Mouse (Mus musculus) urinary bladder, postnatal 10 days (tissue): ENCODE results near the gene Syne3.

Experiments
- DNase-seq: peaks from one replicate; pipeline ENCODE4 v3.0.0; 2022; ENCODE audit warnings: low spot score

Gene Syne3

DNA sequence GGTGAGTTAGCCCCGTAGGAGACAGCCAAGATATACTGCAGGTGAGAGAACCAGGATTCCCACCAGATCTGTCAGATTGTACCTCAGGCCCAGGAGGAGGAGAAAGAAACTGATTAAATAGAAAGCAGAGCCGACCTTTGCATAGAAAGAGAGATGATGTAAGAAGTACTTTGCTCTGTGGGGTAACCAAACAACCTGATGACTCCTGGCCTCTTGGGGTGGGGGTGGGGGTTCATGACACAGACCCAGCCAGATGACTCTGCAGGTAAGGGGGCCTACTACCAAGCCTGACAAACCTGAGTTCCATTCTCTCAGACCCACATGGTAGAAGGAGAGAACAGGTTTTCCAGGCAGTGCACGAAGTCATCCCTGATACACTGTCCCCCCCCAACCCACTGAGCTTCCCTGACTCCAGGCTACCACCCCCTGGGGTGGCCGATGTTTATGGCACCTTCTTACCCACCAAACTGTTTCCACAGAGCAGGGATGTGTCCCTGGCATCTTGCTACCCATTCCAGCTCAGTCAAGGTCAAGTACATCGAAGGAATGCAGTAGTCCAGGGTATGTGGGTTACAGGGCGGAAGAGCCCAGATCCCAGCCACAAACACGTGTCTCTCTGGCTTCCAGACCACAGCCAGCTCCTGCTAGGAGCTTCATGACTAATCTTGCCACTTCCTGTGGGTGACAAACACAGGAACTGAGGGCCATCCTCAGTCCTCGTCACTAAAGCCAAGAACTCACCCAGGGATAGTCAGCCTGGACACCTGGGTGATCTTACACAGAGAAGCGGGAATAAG is 8.9 kb downstream of the Syne3 start:
- no peak for DNase-seq

DNA sequence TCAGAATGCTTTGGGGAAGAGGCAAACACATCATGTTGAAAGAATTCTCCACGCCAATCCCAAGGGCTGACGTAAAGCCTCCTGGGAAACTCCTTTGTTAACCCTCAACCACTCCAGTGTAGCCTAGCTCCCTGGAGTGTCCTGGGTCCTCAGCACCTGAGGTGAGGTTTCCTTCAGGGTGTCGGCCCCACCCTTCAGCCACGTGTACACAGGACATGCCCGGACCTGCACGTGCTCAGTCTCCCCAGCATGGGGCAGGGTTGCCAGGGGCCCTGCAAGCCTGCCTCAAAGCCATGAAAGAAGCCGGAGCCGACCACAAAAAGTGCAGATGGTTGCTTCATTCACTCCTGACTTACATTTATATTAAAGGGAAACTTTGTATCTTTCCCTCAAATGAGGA is 10.4 kb downstream of the Syne3 start:
- DNase-seq: no peak

DNA sequence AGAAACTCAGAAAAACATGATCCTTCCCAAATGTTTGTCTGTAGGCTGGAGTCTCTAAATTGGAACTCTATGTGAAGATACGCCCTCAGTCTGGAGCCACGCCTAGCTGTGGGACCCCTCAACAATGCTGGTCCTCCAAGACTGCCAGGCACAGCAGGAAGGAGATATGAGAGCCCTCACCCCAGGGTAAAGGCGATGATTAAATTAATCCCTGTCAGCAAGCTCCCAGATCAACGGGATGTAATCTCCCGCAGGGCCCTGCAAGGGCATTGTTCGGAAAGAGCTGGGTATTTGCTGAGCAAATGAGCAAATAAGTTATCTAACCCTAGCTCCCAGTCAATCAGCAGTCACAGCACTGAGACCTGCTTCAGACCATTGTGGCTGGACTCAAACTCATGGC is 11.1 kb downstream of the Syne3 start:
- no peak for DNase-seq

DNA sequence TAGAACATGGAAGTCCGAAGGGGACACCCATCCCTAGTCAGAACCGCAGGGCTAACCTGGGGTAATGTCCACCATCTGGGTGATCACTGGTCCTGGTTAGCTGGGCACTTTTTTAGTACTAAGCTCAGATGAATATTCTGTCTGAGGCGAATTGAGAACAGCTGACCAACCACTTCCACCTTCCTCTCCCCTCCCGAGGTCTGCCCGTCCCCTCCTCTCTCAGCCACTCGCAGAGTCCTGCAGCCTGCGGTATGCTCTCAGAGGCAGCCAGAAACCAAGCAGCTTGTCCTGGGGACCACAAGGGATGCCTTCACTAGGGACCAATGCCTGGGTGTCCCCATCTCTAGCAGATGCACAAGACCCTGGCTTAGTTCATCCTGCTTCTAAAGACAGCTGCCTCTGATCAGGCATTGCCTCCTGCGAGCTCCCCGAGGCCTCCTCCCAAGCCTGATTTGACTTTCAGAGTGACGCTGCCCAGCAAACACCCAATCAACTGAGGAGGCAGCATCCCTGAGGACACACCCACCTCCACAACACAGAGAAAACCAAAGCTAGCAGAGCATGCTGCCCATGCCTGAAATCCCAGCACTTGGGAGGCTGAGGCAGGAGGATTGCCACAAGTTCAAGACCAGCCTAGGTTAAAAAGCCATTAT is 11.8 kb downstream of the Syne3 start:
- no peak for DNase-seq

DNA sequence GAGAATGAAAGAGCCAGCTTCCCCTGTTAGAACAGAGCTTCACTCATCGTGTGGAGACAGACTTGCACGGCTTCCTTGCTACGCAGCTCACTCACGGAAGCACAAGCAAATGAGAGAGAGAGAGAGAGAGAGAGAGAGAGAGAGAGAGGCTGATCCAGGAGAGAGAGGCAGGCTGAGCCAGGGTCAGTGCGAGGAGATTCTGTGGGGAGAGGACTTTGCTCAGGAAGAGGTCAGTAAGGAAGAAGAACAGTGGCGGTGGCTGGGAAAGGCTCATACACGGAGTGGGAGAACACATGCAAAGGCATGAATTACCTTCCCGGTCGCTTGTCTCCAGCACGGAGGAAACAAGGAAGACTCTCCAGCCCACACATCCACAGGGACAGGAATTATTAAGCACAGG is 12.4 kb downstream of the Syne3 start:
- no peak for DNase-seq

DNA sequence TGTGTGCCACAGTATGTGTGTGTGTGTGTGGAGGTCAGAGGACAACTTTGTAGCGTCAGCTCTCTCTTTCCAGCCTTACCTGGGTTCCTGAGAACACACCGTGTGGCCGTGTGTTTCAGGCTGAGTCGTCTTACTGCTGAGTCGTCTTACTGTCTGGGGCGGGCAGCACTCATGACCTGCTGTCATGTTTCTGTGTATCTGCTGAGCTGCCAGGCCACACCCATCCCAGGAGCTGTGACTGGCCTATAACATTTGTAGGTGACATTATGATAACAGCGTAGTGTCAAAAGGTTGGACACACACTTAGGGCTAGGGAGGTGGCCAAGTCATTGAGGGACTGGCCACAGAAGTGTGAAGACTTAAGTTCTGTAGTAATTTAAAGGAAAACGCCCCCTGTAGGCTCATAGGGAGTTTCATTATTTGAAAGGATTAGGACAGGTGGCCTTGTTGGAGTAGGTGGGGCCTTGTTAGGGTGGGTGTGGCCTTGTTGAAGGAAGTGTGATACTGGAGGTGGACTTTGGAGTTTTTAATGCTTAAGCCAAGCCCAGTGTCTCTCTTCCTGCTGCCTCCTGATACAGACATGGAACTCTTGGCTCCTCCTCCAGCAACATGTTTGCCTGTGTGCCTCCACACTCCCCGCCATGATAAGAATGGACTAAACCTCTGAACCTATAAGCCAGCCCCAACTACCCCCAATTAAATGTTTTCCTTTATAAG is 13.4 kb downstream of the Syne3 start:
- DNase-seq: no peak

DNA sequence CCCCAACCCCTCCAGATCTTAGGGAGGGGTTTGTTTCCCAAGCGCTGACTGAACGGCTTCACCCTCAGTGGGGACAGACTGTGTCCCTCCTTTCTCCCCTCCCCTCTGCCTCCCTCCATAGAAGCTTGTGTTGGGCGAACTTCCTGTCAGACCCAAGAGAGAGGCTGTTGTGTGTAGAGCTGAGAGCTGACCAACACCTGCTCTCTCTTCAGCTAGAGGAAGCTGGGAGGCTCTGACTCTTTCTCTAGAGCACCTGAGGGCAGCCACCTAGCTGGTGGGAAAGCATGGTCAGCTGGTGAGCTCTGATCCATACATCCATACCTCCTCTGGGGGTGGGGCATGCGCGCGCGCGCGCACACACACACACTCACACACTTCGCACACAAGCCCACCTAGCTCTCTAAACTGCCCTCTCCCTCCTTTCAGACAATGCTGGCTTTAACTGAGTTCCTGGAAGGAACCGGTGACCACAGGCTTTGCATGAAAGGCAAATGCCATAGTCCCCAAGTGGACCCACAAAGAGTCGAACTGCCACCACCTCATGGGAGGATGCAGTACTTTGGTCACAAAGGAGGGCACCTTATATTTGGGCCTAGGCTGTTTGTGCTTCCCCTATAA is 14.2 kb downstream of the Syne3 start:
- DNase-seq: no peak

DNA sequence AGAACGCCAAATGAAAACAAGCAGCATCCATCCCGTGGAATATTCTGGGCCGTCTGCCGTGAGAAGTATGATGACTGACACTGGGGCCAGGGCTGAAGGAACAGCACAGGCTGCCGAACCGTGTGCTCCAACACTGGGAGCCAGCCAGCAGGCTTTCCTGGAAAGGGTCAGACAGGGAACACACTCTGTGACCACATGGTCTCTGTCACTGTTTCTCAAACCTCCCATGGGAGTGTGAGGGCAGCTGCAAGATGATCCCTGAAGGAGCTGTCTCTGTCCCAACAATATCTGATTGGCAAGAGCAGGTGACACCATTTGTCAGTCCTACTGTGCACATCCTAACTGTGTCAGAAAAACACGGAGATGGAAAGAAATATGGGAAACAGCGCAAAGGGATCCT is 16.8 kb downstream of the Syne3 start:
- DNase-seq: no peak

DNA sequence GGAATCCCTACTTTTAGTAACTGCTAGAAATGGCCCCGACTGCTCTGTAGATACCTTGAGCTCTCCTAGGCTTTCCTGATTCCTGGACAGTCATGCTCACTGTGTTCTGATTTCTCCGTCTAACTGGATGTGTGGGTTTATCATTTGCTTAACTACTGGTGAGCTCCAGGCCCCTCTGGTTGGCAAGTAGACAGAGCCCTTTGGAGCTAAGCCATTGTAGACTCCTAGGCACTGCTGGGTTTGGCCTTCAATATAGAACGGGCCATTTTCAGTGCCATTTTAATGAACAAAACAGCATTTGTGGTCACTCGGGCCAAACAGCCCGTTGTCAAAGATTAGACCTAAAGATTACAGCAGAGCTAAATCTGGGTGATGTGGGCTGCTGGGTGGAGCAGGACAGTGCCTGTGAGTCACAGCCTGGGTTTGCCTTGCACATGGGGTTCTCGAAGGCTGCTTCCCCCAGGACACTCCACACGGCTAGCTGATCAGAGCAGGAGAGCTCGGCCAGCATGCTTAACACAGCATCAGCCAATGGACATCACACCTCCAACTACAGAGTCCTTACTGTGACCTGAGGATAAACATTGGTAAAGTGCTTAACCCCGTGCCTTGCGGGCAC is 17.4 kb downstream of the Syne3 start:
- DNase-seq: no peak

DNA sequence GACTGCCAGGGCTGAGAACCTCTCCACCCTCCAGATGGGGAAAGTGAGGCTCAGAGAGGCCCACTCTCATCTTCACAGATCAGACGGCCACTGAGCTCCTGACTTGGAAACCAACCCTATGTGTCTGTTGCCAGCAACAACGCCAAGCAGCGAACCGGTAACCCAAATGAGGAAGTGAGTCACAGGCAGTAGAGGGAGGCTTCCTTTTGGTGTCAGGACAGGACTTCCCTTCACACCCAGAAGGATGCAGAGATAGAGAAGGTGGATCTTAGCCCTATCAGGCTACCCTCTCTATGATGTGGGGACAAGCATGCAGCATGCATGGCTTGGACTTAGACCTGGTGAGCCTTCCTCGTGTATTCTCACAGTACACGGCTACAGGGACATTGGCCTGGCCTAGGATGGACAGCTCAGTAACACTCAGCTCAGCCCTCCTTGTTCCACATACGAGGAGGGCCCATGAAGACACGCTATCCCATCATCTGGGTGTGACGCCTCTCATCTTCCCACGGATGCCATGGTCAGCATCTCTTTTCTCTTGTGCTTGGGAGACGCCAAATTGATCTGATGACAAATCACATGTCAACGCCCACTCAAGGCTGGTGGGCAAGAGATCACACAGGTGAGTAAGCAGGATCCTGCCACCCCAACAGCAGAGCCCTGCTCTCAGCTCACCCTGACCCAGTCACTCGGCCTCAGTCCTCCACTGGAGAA is 18.7 kb downstream of the Syne3 start:
- DNase-seq: no peak

DNA sequence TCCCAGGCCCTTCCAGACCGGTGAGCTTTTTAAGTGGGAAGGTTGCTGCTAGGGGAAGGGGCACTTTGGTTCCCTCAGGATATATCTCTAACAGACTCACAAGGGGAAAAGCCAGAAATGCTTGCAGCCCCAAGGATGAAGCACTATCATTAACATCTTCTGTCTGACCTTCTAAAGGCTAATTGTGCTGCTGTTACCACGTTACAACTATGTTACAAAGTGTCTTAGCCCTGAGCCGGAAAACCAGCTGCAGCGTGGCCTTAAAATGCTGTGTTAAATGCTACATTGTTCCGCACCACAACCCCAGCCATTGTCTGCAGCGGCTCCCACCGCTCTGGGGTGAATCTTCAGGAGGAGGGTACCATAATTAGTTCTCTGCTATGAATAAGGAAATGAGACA is 21.7 kb downstream of the Syne3 start:
- no peak for DNase-seq

DNA sequence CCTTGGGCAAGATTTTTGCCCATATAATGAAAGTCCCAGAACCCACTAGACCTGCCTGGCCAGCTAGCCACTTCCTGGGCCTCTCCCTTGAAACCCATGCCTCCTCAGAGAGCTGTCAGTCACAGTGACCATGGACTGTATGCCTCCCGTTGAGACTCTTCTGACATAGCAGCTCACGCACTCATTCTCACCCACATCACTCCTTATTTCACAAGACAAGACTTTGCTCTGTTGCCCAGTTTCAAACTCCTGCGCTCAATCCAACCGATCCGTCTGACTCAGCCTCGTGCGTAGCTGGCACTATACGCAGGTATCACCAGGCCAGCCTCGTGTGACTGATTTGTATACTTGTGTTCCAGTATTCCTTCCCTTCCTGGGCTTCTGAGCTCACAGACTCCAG is 22.8 kb downstream of the Syne3 start:
- DNase-seq: no peak

DNA sequence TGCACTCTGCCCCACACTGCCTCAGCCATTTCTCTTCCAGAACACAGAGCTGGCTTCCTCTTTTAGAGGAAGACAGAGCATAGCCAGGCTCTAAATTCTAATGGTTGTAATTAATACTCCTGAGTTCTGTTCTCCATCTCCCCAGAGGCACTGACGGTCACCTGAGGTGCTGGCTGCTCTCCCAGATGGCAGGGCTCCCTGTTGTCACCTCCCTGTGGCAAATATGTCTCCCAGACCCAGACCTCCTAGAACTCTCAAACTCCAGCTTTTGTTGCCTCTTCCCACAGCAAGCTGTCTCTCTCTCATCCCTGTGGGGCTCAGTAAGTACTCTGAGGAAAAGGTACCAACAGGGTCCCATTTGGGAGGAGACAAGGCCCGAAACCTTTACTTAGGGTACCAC is 23.6 kb downstream of the Syne3 start:
- DNase-seq: no peak

DNA sequence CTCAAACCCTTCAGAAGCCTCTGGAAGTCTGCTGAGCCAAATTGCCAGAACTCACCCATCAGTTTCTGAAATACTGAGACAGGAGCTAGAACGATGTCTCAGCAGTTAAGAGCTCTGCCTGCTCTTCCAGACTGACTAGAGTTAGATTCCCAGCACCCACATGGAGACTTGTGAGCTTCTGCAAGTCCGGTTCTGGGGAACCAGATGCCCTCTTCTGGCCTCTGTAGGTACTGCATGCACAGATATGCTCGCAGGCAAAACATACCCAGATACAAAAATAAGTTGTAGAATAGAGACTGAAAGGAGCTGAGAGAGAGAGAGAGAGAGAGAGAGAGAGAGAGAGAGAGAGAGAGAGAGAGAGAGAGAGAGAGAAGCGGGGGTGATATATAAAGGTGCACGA is 24.5 kb downstream of the Syne3 start:
- DNase-seq: no peak

DNA sequence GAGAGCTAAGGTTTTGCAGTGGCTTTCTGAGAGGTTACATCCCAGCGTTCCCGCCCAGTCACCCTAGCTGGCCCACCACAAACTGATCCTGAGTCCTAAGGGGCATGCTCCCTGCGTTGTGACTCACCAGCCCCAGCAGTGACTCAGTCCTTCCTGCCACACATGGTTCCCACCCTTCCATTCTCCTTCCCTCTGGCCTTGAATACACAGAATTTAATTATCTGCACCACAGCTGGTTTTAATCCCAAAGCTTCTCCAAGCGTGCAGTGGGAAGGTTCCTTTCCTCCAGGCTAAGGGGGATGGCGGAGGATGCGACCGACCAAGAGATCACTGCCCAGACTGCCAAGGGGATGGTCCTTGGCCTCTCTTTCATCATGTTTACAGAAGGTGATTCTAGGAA is 26.1 kb downstream of the Syne3 start:
- DNase-seq: no peak

DNA sequence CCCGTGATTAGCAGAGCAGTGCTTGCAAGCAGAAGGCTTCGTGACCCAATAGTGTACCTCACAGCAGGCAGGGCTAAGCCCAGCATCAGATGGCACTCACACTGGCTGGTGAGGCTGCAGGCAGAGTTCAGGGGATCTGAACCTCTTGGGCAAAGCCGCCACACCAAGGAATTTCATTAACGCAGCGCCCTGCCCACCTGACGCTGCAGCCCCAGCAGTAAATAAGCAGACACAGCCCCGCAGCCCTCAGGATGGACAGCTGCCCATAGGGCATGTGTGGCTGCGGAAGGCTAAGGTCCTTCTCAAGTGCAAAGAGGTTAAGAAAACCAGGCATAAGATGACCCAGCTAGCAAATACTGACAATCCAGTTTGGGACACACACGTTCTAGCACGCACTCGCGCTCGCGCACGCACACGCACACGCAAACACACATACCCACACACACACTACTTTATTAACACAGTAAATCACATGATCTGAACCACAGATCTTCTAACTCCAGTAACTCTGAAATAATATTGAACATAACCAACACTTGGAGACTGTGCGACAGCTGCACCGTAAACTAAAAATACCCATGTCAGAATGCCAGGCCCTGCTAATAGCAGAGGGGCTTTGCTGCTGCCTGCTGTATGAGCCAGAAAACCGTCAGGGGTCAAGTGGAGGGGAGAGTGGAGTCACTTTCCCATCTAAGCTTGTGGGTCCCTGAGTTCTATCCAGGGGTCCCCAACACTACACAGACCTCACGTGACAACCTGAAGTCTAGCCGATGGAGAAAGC is 30.5 kb downstream of the Syne3 start:
- DNase-seq: no peak

DNA sequence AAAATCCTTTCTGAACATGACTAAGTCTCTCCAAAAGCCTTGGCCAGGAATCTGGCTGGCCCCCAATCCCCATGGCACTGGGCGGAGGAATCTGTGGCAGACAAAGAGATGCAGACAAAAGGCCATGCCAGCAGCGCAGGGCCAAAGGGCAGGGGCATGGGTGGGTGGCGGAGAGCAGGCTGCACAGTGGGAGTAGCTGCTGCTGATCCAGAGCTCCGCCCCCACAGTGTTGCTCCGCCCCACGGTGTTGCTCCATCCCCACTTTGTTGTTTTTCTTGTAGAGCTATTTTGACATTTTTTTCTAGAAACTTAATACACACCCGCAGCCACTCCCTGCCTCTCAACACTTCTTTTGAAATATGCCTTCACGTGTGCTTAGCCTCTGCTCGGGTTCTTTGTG is 31.2 kb downstream of the Syne3 start:
- DNase-seq: no peak

DNA sequence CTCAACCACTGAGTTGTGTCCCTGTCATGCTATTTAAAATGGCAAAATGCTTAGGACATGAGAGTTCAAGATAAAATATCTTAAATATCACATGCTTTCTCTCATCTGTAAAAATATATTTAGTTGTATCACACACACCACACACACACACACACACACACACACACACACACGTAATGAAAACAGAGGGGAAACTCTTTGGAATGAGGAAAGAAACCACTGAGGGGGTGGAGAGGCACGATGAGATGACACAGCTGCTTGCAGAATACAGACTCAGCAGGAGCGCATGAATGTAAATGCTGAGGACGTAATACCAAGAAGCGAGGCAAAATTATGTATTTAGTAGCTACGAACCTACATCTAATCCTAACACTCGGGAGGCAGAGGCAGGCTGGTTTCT is 32.7 kb downstream of the Syne3 start:
- DNase-seq: no peak

DNA sequence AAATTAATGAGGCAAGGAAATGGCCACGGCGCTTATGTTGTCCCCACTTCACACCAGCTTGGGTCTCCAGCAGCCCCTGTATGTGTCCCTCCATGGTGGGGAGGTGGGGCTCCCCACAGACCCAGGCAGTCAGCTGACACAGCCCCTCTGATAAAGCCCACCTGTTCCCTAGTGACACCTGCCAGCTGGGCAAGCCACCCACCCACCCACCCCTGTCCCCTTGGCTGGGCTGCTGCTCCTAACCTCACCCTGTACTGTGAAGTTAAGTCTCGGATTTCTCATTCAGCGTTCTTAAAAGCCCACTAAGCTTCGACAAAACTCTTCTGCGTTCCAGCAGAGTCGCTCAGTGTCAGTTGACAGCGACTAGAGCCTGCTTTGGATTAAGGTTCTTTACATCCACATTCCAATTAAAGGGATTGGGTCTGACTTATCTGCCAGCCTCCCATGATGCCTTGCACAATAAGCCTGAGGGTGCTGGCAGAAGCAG is 33.2 kb downstream of the Syne3 start:
- no peak for DNase-seq

DNA sequence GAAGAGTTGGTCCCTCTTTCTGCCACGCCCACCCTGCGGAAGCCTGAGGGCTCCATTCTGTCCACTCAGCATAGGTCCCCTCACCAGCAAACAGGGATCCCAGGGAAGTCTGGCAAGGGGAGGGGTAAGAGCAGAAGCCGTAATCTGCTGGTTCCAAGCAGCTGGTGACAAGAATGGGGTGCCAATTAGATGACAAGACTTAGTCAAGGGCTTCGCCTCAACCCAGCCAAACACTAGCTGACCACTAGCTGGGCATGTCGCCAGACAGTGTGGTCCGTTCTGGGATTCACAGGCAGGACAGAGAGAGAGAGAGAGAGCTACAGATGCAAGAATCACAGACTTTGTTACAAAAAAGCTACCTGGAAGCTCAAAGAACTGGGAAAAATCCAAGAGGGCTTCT is 36.7 kb downstream of the Syne3 start:
- no peak for DNase-seq

DNA sequence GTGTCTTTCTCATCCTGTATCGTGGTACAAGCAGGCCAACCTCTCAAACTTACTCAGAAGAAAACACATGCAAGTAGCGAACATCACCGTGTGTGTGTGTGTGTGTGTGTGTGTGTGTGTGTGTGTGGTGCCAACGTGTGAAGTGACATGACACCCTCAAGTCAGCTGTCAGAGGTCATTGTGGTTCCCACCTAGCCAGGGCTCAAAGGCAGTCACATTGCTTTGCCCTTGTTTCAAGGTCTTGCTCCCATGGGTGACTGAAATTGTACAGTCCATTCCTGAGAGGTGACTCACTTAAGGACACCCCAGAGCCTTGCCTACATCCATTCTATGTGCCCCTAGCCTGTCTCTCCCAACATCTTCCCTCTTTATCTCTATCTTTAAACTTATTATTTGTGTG is 40.0 kb downstream of the Syne3 start:
- no peak for DNase-seq
